9 mouse cellular contexts compared by ENCODE assay signal in the genomic region with DNA sequence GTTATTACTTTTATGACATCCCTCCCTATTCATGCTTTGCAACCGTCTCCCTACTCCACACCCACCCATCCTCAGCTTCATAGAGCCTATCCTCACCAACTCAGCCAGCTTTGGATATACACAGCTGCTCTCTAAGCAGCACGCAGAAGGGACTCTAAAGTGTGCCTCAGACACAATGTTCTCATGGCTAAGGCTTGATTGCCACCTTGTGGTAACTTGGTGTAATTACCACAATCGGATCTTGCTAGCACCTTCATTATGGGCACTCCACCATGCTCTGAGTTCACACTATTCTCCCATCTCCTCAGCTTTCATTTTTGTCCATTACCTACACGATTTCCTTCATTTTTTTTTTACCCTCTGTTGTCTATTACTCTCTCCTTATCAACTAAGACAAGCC. TPM values are rescaled to one million over a fixed set of nuclear protein-coding genes. Genes with fewer than 3 reads are reported as not detected.
DNase-seq lines count a peak whose midpoint lies in the region; ATAC-seq and TF ChIP-seq lines count a peak whose summit lies in the region.
"Had no signal": no experiment of that assay in that cellular context is flagged by ENCODE, and none has a peak within 500 bp of the region (broad histone marks: within the 10 kb centered on the region; RNA-seq: fewer than 3 reads in every experiment).

No protein-coding gene starts in this region.

- peak; percentile 91 for TF ChIP-seq RAD21 in MEL (IDR thresholded peaks at IDR 0.05; ENCODE audit: low read depth, low read length)

- peak; percentile 60 to 95 (median 91) for TF ChIP-seq CTCF in MEL (IDR thresholded peaks at IDR 0.05 in 2 of 3, conservative IDR thresholded peaks at IDR 0.05 in 1 of 3; ENCODE audit: control insufficient read depth in 1 of 3, insufficient read depth in 1 of 3, low read depth in 2 of 3, low read length in 3 of 3, poor library complexity in 1 of 3, severe bottlenecking in 1 of 3)
- peak; percentile 77; the same call in 1 of the 2 replicates for TF ChIP-seq CTCF in brain, embryonic 14.5 days (IDR thresholded peaks at IDR 0.05; ENCODE audit: borderline replicate concordance, extremely low read depth, insufficient read depth, insufficient read length)

- no peaks in the 10 kb centered on the region for H3K36me3 ChIP-seq in MEL (ENCODE audit: control insufficient read depth in 1 of 2, insufficient read depth in 2 of 2, low read length in 2 of 2)
- no peaks in the 10 kb centered on the region for H3K36me3 ChIP-seq in hindbrain, embryonic 12.5 days
- no peaks in the 10 kb centered on the region for H3K36me3 ChIP-seq in lung, embryonic 15.5 days

- TF ChIP-seq POLR2A in MEL (IDR thresholded peaks at IDR 0.05; ENCODE audit: control insufficient read depth in 1 of 2, insufficient read depth in 1 of 2, low read depth in 1 of 2, low read length in 2 of 2, poor library complexity in 1 of 2) = no peak
- TF ChIP-seq POLR2A in brain, embryonic 14.5 days (IDR thresholded peaks at IDR 0.05; ENCODE audit: borderline replicate concordance, extremely low read depth, insufficient read depth, insufficient read length, poor library complexity, severe bottlenecking) = no peak

- no peak overlapping the region for H3K4me2 ChIP-seq in hindbrain, embryonic 12.5 days (replicated peaks)
- no peak overlapping the region for H3K4me2 ChIP-seq in lung, embryonic 15.5 days

- H3K27ac ChIP-seq in MEL (ENCODE audit: control insufficient read depth, low read depth, low read length) = no peak overlapping the region
- H3K27ac ChIP-seq in hindbrain, embryonic 12.5 days = no peak overlapping the region
- H3K27ac ChIP-seq in lung, embryonic 15.5 days = no peak overlapping the region
- H3K27ac ChIP-seq: macrophage had no signal

- H3K9ac ChIP-seq in MEL (ENCODE audit: control insufficient read depth, low read depth, low read length, poor library complexity, severe bottlenecking) = no peak overlapping the region
- no peak overlapping the region for H3K9ac ChIP-seq in hindbrain, embryonic 12.5 days
- H3K9ac ChIP-seq in lung, embryonic 15.5 days = no peak overlapping the region

- H3K79me2 ChIP-seq in MEL (ENCODE audit: control insufficient read depth, insufficient read depth, low read length, poor library complexity) = no peaks in the 10 kb centered on the region

- no peaks in the 10 kb centered on the region for H3K27me3 ChIP-seq in MEL (ENCODE audit: control insufficient read depth in 1 of 2, insufficient read depth in 2 of 2, low read length in 2 of 2)
- no peaks in the 10 kb centered on the region for H3K27me3 ChIP-seq in hindbrain, embryonic 12.5 days
- H3K27me3 ChIP-seq in lung, embryonic 15.5 days = no peaks in the 10 kb centered on the region

- WGBS in hindbrain, embryonic 12.5 days = 6% methylated on average over 4 of the region's 4 CpGs
- 3% methylated on average over 4 of the region's 4 CpGs for WGBS in lung, embryonic 15.5 days

- no peaks in the 10 kb centered on the region for H3K9me3 ChIP-seq in MEL (replicated peaks; ENCODE audit: insufficient read depth, low read length)
- H3K9me3 ChIP-seq in hindbrain, embryonic 12.5 days (replicated peaks) = no peaks in the 10 kb centered on the region
- no peaks in the 10 kb centered on the region for H3K9me3 ChIP-seq in lung, embryonic 15.5 days

- peak; percentile 85 for DNase-seq in MEL (ENCODE audit: low read depth, low spot score)
- peak; percentile 91 for DNase-seq in brain, embryonic 14.5 days (ENCODE audit: low read depth)
- DNase-seq in fibroblast of lung, adult 2 months (ENCODE audit: low read depth) = peak; percentile 42
- peak; percentile 68 for DNase-seq in layer of hippocampus, adult 9-10 months (ENCODE audit: low spot score)
- peak; percentile 86 for DNase-seq in retina, postnatal 1 day

- peaks cover 0 to 2% of the 10 kb centered on the region in 2 experiments; a peak in 2 of 4 replicates for H3K4me1 ChIP-seq in MEL (ENCODE audit: control insufficient read depth in 1 of 2, insufficient read depth in 2 of 2, low read length in 2 of 2)
- no peaks in the 10 kb centered on the region for H3K4me1 ChIP-seq in hindbrain, embryonic 12.5 days
- H3K4me1 ChIP-seq in lung, embryonic 15.5 days = no peaks in the 10 kb centered on the region

- no peak for TF ChIP-seq EP300 in MEL (IDR thresholded peaks at IDR 0.05; ENCODE audit: low read depth in 1 of 2, low read length in 2 of 2)

- peak; percentile 80 for ATAC-seq in hindbrain, embryonic 12.5 days (ENCODE audit: low FRiP score)
- ATAC-seq in lung, embryonic 15.5 days (ENCODE audit: borderline replicate concordance, extremely low read depth, low FRiP score, low TSS enrichment) = peak; percentile 72
- ATAC-seq in erythroblast, adult 5-6 weeks (replicated peaks; ENCODE audit: low FRiP score, poor library complexity, severe bottlenecking) = no peak; the same call in 1 of the 2 replicates

- H3K4me3 ChIP-seq in MEL (ENCODE audit: control insufficient read depth in 1 of 2, insufficient read depth in 1 of 2, low read depth in 2 of 2, low read length in 2 of 2) = no peak overlapping the region
- H3K4me3 ChIP-seq in hindbrain, embryonic 12.5 days = no peak overlapping the region
- no peak overlapping the region for H3K4me3 ChIP-seq in lung, embryonic 15.5 days

TF ChIP-seq in MEL, 35 proteins besides CTCF, POLR2A, EP300 and RAD21:
- TF ChIP-seq HCFC1 (IDR thresholded peaks at IDR 0.05; ENCODE audit: low read depth, low read length) = no peak
- TF ChIP-seq ZC3H11A (IDR thresholded peaks at IDR 0.05; ENCODE audit: low read depth, low read length) = peak; percentile 89
- TF ChIP-seq SMC3 (IDR thresholded peaks at IDR 0.05; ENCODE audit: low read depth, low read length) = peak; percentile 91

RNA-seq across cellular contexts. Expression of a gene that starts 25.4 kb away (rescaled TPM):
- total RNA-seq in MEL (2012; rRNA removed) = not detected in 2 replicates
- polyA plus RNA-seq in MEL (2012; ENCODE audit: insufficient read depth in 1 of 2, insufficient read length in 2 of 2, low read depth in 1 of 2, low replicate concordance in 2 of 2, missing spikeins in 1 of 2) = not detected
- polyA plus RNA-seq in brain, embryonic 14.5 days (2012; rRNA removed) = not detected in 2 replicates
- not detected in 2 replicates for polyA plus RNA-seq in hindbrain, embryonic 12.5 days (2016; fragmentation: Nextera tagmentation; extraction: Ambion mirVana)
- not detected in 2 replicates for polyA plus RNA-seq in lung, embryonic 15.5 days (2015; fragmentation: Nextera tagmentation; extraction: Ambion mirVana)
- total RNA-seq in erythroblast, adult 5-6 weeks (2015; ENCODE audit: low replicate concordance) = not detected in 2 replicates
- total RNA-seq in erythroblast, adult 5-6 weeks (2017; ENCODE audit: low replicate concordance) = not detected in 2 replicates
- polyA plus RNA-seq: macrophage had no signal

RNA-seq across cellular contexts. Expression of a gene that starts 26.3 kb away (rescaled TPM):
- total RNA-seq in MEL (2012; rRNA removed) = not detected in 2 replicates
- under 1 TPM in 1 of 2 experiments, not detected in 1; 0.32 TPM for polyA plus RNA-seq in MEL (2012; ENCODE audit: insufficient read depth in 1 of 2, insufficient read length in 2 of 2, low read depth in 1 of 2, low replicate concordance in 2 of 2, missing spikeins in 1 of 2)
- 49.1 and 111 TPM in 2 replicates for polyA plus RNA-seq in brain, embryonic 14.5 days (2012; rRNA removed)
- 606 and 628 TPM in 2 replicates for polyA plus RNA-seq in hindbrain, embryonic 12.5 days (2016; fragmentation: Nextera tagmentation; extraction: Ambion mirVana)
- polyA plus RNA-seq in lung, embryonic 15.5 days (2015; fragmentation: Nextera tagmentation; extraction: Ambion mirVana) = 1,226 and 1,272 TPM in 2 replicates
- 797 and 864 TPM in 2 replicates for total RNA-seq in erythroblast, adult 5-6 weeks (2015; ENCODE audit: low replicate concordance)
- 50.3 and 92.3 TPM in 2 replicates for total RNA-seq in erythroblast, adult 5-6 weeks (2017; ENCODE audit: low replicate concordance)

RNA-seq across cellular contexts. Expression of a gene that starts 51.9 kb away (rescaled TPM):
- not detected in 2 replicates for total RNA-seq in MEL (2012; rRNA removed)
- not detected for polyA plus RNA-seq in MEL (2012; ENCODE audit: insufficient read depth in 1 of 2, insufficient read length in 2 of 2, low read depth in 1 of 2, low replicate concordance in 2 of 2, missing spikeins in 1 of 2)
- 0.26 and 0.67 TPM in 2 replicates for polyA plus RNA-seq in brain, embryonic 14.5 days (2012; rRNA removed)
- 1.7 and 1.8 TPM in 2 replicates for polyA plus RNA-seq in hindbrain, embryonic 12.5 days (2016; fragmentation: Nextera tagmentation; extraction: Ambion mirVana)
- 2.3 and 3.3 TPM in 2 replicates for polyA plus RNA-seq in lung, embryonic 15.5 days (2015; fragmentation: Nextera tagmentation; extraction: Ambion mirVana)
- total RNA-seq in erythroblast, adult 5-6 weeks (2015; ENCODE audit: low replicate concordance) = 0.19 TPM in 1 of 2 replicates, not detected in the other
- not detected in 2 replicates for total RNA-seq in erythroblast, adult 5-6 weeks (2017; ENCODE audit: low replicate concordance)

Comparison
In these comparisons a context has a peak if more than half of its experiments do, and no peak if none do; other contexts are left out.
1. RNA of a gene that starts 26.3 kb away (polyA plus RNA-seq): 1,226 to 1,272 TPM in lung, embryonic 15.5 days, 606 to 628 TPM in hindbrain, embryonic 12.5 days and 49.1 to 111 TPM in brain, embryonic 14.5 days; 0.32 TPM in MEL; every median in the first group is over 10 times any median in the second.
2. Peak in every context shown above with its lines, with median percentiles within 50 percentile points of each other: DNase-seq.